Mouse (Mus musculus): ENCODE results near the gene Rfc1. TPM values are rescaled to one million over a fixed set of nuclear protein-coding genes. Genes with fewer than 3 reads are reported as not detected.

The Rfc1 gene
- total RNA-seq, 2 experiments from 2014 or later, result 24.5 to 32.0 TPM

- peak in 1 of 2 experiments; percentile 48 for DNase-seq (ENCODE audit: low spot score in 2 of 2)
Measured at GRCm38 (mm10) chr5:65213321-65213720, 122.1 kb downstream of the Rfc1 start.

Other genes with a start within 250 kb of the Rfc1 start
- under 1 TPM in 1 of 2 experiments, not detected in 1; 0.53 TPM for gene Tmem156, start 243.5 kb downstream of the Rfc1 start, total RNA-seq (2021)
- gene Klhl5, start 228.1 kb downstream of the Rfc1 start, total RNA-seq (2021), result 10 to 100 TPM; 34.1 to 34.5 TPM
- gene Wdr19, start 136.0 kb downstream of the Rfc1 start, total RNA-seq (2021), result 10 to 100 TPM; 17.1 to 18.9 TPM
- gene Klb, start 12.6 kb upstream of the Rfc1 start, total RNA-seq (2021), result under 1 TPM; 0.40 to 0.42 TPM
- gene Rpl9, start 55.8 kb upstream of the Rfc1 start, total RNA-seq (2021), result 100 to 1,000 TPM; 812 to 869 TPM
- gene Lias, start 55.8 kb upstream of the Rfc1 start, total RNA-seq (2021), result 10 to 100 TPM; 32.4 to 34.3 TPM
- 10 to 100 TPM; 28.9 to 30.8 TPM for gene Ugdh, start 100.3 kb upstream of the Rfc1 start, total RNA-seq (2021)
- 1 to 10 TPM; 2.0 to 3.0 TPM for gene Gm43552, start 157.2 kb upstream of the Rfc1 start, total RNA-seq (2021)
- 100 to 1,000 TPM; 158 to 178 TPM for gene Smim14, start 201.5 kb upstream of the Rfc1 start, total RNA-seq (2021)
- gene Ube2k, start 201.6 kb upstream of the Rfc1 start, total RNA-seq (2021), result 100 to 1,000 TPM; 117 to 123 TPM